ENCODE assay signal across 9 mouse cellular contexts in genomic region chr9:55026275-55026663, GRCm38 (mm10). TPM values are rescaled to one million over a fixed set of nuclear protein-coding genes. Genes with fewer than 3 reads are reported as not detected.
A peak's percentile ranks its signal among the peaks of the same experiment; 100 is the strongest.
DNase-seq lines count a peak whose midpoint lies in the region; ATAC-seq lines count a peak whose summit lies in the region.
"Had no signal": no experiment of that assay in that cellular context is flagged by ENCODE, and none has a peak within 500 bp of the region (broad histone marks: within the 10 kb centered on the region; RNA-seq: fewer than 3 reads in every experiment).

Gene Chrna3, minus strand, starts transcription at chr9:55026562.

- H3K4me2 ChIP-seq in hindbrain, embryonic 16.5 days (ENCODE audit: low read length) = peak within 1 kb of the TSS; percentile 76

- DNase-seq in cerebellum, postnatal 14 days = peak; percentile 45 to 51
- no peak for DNase-seq in cerebellum, adult 9-10 months
- DNase-seq in CD4-positive helper T cell, adult 2 months (ENCODE audit: low read depth, low spot score) = peak; percentile 2
- peak; percentile 67 for DNase-seq in embryo, embryonic 10.5 days (ENCODE audit: low spot score)
- peak; percentile 73 for DNase-seq in neural tube, embryonic 10.5 days (ENCODE audit: extremely low spot score, low spot score)
- no peak for DNase-seq in spleen, postnatal 4 days (ENCODE audit: low spot score in 2 of 2)

- no peaks in the 10 kb centered on the region for H3K36me3 ChIP-seq in hindbrain, embryonic 16.5 days (ENCODE audit: control insufficient read depth, insufficient read depth, low read length)

- peak within 1 kb of the TSS; percentile 65 for H3K27ac ChIP-seq in hindbrain, embryonic 16.5 days (ENCODE audit: low read depth, low read length)

- H3K4me1 ChIP-seq in hindbrain, embryonic 16.5 days (ENCODE audit: control insufficient read depth, insufficient read depth, low read depth, low read length) = peaks cover 6% of the 10 kb centered on the region; the same call in 1 of the 2 replicates

- H3K9ac ChIP-seq in hindbrain, embryonic 16.5 days (ENCODE audit: low read depth, low read length) = peak within 1 kb of the TSS; percentile 74

- H3K9me3 ChIP-seq in hindbrain, embryonic 16.5 days (ENCODE audit: control insufficient read depth, low read length) = no peaks in the 10 kb centered on the region

- H3K27me3 ChIP-seq in hindbrain, embryonic 16.5 days (replicated peaks; ENCODE audit: control insufficient read depth, insufficient read depth, low read length) = peaks cover 4% of the 10 kb centered on the region; the same call in 1 of the 2 replicates

- WGBS in hindbrain, embryonic 16.5 days = under 1% methylated on average over 39 of the region's 39 CpGs

- ATAC-seq in hindbrain, embryonic 16.5 days = peak; percentile 79
- ATAC-seq in activated CD4-positive, CD25-positive, alpha-beta regulatory T cell, adult 4 months = no peak

- peak within 1 kb of the TSS; percentile 58 for H3K4me3 ChIP-seq in hindbrain, embryonic 16.5 days (ENCODE audit: low read length)

RNA-seq across cellular contexts. Expression of gene Chrna3, which starts in this region (rescaled TPM):
- polyA plus RNA-seq in hindbrain, embryonic 16.5 days (2015; fragmentation: Nextera tagmentation; extraction: Ambion mirVana) = 18.8 and 20.2 TPM in 2 replicates
- polyA plus RNA-seq in activated CD4-positive, CD25-positive, alpha-beta regulatory T cell, adult 4 months (2017; shearing (Covaris generic)) = not detected
- polyA plus RNA-seq: C2C12 had no signal

Comparison
In these comparisons a context has a peak if more than half of its experiments do, and no peak if none do; other contexts are left out.
1. RNA of gene Chrna3 (polyA plus RNA-seq): 18.8 to 20.2 TPM in hindbrain, embryonic 16.5 days; not detected in activated CD4-positive, CD25-positive, alpha-beta regulatory T cell, adult 4 months; every median in the first group is over 10 times any median in the second.
2. DNase-seq: peak in cerebellum, postnatal 14 days (2 of 2), CD4-positive helper T cell, adult 2 months (single experiment), embryo, embryonic 10.5 days (single experiment) and neural tube, embryonic 10.5 days (single experiment); none in cerebellum, adult 9-10 months (single experiment) and spleen, postnatal 4 days (0 of 2).